Mouse (Mus musculus): ENCODE measurements around the gene Svs1.

Svs1 gene

DNA sequence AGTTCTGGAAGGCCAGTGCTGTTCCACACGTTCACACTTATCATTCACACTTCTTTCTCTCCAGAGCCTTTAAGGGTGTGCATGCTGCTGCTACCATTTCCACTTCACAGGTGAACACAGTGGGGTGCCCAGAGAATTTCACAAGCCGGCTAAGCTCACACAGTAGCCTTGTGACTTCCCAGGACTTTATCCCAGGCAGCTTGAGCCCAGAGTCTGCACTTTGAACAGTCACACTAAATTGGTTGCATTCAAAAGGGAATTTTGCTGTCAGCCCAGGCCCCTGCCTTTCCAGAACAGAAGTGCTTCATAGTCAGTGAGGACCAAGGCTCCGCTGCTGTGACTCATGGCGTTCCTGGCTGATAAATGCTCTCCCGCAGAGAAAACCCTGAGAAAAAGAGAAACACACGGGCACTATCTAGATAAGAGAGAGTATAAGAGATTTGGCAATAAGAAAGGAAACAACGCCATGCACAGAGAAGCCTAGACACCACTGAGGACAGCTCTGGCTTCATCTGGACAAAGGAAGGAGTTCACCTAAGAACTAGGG, at the start of gene Svs1:
Gene Svs1 (plus strand): TSS at position 418 of the 547 bp plus-strand sequence.
- DNase-seq, result peak; percentile 71

DNA sequence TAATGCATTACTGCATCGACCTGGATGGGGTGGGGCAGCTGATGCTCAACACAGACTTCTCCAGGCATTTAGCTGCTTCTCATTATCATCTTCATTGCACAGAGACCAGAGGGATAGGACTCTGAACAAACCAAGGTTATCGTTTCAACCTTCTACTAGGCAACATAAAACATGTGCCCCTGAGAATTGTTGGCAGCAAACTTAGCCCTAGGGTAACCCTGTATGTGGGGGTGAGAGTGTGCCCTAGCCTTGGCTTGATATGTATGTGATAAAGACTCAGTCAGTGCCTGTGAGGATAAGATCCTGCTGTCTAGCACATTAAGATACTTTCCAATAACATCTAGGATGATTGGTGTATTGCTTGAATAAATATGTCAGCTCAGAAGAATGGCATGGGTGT, 37.1 kb upstream of the Svs1 start:
- DNase-seq, result peak; percentile 52

DNA sequence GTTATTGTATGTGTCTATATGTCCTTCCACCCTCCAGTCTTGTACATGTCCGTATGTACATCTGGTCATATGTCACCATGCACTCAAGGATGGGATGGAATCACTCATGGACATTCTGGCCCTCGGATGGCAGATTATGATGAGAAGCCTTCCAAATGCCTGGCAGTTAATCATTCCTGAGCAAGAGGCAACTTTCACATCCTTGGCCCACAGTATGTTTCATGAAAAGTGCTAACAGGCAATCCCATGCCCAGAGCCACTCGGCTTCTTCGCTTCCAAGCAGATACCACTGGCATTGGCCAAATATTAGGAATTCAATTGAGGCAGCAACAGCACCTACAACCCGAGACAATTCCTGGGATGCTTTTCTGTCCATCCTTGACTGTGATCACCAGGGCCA, 36.0 kb upstream of the Svs1 start:
- peak; percentile 55 for DNase-seq

DNA sequence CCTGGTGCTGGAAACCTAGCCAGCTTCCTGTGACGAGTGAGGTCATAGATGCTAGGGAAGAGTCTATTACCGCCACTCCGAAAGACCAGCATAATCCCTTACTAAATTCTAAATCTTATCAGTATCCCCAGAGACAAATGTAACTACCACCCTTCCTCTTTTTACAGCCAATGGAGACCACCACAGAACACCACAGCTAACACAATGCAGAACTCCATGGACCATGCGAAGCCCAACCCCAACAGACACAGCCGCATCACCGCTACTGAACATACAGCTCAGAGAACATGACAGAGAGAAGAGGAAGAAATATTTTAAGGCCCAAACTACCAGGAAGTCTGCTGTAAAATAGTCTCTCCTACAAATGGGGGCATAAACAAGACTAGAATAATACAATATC, 35.0 kb upstream of the Svs1 start:
- peak; percentile 61 for DNase-seq

DNA sequence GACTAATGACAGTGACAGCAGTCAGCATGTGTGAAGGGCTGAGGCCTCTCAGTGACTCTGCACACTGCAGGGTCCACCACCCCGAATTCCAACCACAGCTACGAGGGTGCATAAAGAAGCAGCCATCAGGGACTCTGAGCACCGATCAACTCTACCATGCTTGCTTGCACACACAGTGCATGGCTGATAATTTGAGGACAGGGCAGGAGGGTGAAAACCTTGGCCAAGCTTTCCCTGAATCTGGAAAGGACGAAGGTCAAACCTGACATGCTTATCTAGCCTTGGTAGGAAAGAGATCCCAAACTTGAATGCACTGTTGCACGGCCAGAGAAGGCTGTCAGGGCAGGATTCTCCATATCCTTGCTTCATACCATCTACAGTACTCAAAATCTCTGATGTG, 33.4 kb upstream of the Svs1 start:
- peak; percentile 74 for DNase-seq

DNA sequence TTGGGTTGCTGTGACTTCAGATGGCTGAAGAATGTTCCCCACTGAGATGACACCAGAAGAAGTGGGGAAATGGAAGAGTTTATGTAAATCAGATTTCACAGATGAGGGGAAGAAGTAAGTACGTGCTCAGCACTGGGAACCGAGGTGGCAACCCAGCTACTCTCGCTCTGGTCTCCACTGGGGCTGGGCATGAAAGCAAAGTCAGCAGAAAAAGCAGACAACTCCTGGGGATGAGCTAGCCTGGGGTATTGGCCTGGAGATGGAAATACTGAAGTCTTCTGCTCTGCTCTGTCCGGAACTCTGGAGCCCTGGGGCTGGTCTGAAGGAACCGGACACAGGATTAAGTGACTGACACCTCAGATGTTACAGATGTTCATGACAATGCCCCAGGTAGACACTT, 32.5 kb upstream of the Svs1 start:
- peak; percentile 66 for DNase-seq

DNA sequence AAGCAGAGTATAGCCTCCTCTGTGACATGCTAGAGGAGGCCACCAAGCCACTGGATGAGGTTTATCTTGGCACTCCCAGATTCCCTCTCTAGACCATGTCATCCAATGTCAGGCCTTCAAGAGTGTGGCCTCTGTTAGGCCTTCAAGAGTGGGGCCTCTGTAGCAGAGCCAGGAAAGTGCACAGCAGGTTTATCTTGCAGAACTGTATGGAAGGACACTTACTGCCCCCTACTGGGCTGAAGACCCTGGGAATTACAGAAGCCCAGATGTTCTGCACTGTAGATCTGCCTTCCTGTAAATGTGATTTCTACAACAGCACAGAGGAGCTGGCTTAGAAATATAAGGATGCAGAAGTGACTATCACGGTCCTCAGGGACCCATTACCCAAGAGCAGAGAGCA, 31.7 kb upstream of the Svs1 start:
- DNase-seq, result peak; percentile 85

DNA sequence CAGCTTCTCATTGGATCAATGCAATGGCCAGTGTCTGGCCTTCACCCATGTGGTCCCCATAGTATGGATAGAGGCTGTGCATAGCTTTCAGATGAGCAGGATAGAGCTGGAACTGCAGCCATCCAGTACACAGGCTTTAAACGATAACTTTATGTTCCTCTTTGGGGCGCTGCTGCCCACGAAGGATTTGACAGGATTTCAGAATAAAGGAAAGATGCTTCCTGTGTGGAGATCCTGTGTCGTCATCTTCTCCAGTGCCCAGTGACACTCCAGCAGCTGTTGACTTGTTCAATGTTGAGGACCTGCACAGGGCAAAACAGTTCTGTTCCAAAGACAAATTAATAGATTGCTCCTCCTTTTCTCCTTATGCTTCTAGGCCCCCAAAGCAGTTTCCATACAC, 29.9 kb upstream of the Svs1 start:
- no peak for DNase-seq

DNA sequence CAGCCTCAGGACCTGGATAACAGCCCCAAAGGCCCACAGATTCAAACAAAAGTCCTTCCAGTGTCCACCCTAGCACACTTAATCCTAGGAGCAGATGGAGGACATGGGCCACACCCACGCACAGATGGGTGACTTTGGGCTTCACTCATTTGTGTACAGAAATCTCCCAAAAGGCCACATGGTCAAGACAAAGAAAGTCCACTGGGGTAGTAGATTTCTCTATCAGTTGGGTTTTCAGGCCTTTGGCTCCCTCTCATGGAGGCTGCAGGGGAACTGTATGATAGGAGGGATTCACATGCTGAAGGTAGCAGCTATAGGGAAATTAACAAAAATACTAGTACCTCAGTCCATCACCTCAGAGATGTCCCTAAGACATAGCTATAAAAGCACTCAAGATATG, 28.6 kb upstream of the Svs1 start:
- DNase-seq, result peak; percentile 46

DNA sequence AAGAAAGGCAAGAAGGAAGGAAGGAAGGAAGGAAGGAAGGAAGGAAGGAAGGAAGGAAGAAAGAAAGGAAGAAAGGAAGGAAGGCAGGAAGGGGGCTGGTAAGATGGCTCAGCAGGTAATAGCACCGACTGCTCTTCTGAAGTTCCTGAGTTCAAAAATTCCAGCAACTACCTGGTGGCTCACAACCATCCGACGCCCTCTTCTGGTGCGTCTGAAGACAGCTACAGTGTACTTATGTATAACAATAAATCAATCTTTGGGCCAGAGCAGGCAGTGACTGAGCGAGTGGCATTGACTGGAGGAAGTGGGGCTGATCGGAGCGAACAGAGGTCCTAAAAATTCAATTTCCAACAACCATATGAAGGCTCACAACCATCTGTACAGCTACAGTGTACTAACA, 27.5 kb upstream of the Svs1 start:
- peak; percentile 79 for DNase-seq

DNA sequence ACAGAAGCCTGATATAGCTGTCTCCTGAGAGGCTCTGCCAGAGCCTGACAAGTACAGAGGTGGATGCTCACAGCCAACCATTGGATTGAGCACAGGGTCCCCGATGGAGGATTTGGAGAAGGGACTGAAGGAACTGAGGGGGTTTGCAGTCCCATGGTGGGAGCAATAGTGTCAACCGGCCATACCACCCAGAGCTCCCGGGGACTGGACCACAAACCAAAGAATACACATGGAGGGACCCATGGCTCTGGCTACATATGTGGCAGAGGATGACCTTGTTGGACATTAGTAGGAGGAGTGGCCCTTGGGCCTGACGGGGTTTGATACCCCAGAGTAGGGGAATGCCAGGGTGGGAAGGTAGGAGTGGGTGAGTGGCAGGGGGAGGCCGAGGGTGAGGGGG, 20.0 kb upstream of the Svs1 start:
- peak; percentile 70 for DNase-seq

DNA sequence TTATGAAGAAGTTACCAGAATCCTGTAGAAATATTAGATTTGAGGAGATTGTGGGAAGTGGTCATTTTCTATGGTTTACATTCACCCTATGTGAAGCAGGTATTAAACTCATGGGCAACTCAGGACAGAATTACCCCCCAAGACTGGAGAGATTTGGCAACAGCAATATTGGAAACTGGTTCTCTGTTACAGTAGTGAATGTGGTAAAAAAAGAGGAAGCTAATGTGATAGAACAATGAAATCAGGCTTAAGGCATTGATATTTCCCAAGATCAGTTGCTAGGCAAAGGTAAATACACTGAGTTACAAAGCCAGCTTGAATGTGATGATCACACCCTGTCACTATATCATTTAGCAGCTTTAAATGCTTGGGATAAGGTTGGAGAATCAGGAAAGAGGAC, 18.8 kb upstream of the Svs1 start:
- no peak for DNase-seq

DNA sequence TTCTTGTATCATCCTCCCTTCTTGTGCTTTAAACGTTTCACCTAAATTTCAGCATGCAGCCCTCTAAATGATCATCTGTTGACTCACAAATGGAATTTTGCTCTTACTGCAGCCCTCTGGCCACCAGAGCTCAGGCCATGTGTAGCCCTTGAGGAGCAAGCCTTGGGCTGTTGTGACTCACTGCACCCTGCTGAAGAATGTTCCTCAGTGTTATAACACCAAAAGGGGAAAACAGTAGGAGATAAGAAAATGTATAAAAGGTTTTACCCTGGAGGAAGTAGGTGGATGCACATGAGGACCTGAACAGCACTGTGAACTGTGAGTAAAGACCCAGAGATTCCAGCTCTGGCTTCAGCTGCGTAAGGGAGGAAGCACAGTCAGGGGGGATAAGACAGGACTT, 12.0 kb upstream of the Svs1 start, which contains the start of gene Doxl2:
Gene Doxl2 (plus strand): TSS at position 301 of the 400 bp plus-strand sequence.
- peak; percentile 43 for DNase-seq

DNA sequence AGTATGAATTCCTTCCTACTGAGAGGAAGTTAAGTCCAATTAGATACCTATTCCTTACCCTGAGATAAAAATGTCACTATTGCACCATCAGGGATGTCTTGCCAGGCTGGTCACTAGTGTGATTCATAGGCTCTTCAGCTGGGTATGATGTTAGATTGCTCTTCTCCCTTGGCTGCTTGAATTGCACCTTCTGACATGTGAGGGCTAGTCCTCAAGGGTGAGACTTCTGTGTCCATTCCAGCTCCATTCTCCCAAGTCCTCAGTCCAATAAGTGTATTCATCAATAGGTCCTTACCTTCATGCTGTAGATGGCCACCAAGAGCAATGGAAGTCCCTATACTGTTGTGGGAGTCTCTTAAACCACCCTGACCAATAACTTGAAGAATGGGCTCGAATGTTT, 7.0 kb upstream of the Svs1 start:
- DNase-seq, result peak; percentile 72

DNA sequence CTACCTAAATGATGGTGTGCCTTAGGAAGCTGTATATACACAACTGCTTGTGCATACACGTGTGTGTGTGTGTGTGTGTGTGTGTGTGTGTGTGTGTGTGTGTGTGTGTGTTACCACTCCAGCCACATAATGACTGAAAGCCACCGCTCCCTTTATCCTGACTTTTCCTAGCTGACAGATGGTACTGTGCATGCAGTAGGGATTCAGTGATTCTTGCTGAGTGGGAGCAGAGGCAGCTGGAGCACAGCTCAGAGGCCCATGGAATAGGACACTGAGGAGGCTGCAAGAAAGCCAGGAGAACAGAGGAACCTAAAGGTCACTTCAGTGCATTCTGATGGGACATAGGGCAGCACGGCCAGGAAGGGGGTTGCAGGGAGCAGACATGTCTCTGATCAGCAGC, 4.4 kb upstream of the Svs1 start:
- DNase-seq, result peak; percentile 81

DNA sequence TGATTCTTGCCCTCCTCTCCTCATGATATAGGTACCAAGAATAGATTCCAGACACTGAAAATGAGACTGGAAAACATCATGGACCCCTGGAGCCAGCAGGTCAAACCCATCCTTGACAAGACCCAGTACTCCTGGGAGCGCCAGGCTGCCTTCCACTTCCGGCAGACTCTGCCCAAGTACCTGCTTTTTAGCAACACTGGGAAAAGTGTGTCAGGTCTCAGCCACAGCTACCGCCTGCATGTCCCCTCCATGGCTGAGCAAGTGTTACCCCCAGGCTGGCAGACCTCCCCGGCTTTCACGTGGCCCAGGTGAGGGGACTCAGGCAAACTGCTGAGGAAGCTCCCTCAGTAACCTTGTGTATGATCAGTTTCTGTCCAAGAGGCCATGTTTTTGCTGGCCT, 3.3 kb downstream of the Svs1 start:
- peak; percentile 55 for DNase-seq

DNA sequence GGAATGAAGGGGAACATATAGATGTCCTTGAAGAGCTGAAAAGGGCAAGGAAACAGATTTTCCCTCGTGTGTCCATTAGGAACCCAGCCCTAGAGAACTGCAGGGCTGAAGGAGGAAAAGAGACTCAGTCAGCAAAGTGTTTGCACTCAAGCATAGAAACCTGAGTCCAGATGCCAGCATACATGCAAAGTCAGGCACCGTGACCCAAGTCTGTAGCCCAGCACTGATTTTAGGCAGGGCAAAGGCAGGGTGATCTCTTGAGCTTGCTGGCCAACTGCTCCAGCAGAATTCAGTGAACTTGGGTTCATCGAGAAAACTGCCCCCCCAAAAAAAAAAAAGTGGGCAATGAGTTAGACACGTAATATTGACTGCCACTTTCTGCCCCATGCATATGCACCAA, 5.3 kb downstream of the Svs1 start:
- DNase-seq, result peak; percentile 70

DNA sequence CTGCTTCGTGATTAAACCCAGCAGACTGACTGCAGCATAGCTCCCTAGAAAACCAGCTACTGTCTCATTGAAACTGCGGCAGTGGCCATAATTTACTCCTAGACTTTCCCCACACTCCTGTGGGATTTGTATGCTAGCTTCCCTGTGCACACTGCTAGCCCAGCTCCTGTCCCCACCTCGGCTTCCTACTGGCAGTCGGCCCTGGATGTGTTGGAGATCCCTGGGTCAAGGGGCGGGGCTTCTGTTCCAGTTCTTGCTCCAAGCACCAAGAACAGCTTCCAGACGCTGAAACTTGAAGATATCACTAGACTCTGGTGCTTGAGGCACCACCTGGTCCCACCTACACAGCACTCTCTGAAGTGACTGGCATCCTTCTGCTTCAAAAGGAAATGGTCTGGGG, 11.5 kb downstream of the Svs1 start:
- DNase-seq, result peak; percentile 79

DNA sequence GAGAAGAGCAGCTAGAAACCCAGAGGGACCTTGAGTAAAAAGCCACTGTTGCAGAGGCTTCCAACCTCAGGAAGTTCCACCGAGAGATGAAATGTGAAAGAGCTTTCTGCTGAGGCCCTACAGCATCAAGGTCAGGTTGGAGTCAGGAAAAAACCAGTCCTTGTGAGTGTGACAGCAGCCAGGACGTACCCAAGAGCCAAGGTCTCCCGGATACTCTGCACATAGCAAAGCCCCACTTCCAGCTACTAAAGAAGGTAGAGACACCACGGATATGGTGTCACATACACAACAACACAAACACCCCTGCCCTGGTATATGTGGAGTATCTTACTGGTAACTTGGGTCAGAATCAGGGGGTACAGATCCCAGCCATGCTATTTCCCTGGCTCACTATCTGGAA, 12.1 kb downstream of the Svs1 start:
- peak; percentile 64 for DNase-seq

DNA sequence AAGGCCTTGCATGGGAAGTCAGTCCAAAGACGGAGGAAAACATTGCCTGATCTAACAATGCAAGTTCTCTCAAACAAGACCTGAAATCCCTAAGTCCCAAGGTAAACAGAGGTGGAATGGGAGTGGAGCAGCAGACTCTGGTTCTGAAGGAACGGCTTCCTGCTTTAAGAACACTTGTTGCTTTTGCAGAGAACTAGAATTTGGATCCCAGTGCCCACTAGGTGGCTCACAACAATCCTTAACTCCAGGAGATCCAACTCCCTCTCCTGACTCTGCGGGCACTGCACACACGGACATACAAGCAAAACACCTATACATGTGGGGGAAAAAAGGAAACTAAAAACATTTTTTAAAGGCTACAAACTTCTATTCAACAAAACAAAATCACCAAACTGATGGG, 16.7 kb downstream of the Svs1 start:
- DNase-seq, result peak; percentile 55

DNA sequence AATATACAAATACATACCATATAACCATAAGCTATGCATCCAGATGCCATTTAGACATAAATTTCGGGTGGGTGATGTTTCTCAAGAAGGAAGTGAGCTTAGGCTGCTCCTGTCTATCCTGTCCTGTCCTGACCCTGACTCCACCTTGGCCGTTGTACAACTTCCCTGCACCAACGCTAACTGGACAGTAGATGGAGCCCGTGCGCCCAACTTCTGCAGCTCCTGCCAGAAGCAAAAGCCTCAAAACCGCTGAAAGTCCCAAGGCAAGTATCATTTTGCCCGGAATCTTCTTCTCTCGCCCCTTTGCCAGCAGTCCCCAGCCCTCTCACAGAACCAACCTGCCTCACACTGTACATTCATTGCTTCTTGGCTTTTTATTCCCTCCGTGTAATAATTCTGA, 21.3 kb downstream of the Svs1 start:
- peak; percentile 74 for DNase-seq

DNA sequence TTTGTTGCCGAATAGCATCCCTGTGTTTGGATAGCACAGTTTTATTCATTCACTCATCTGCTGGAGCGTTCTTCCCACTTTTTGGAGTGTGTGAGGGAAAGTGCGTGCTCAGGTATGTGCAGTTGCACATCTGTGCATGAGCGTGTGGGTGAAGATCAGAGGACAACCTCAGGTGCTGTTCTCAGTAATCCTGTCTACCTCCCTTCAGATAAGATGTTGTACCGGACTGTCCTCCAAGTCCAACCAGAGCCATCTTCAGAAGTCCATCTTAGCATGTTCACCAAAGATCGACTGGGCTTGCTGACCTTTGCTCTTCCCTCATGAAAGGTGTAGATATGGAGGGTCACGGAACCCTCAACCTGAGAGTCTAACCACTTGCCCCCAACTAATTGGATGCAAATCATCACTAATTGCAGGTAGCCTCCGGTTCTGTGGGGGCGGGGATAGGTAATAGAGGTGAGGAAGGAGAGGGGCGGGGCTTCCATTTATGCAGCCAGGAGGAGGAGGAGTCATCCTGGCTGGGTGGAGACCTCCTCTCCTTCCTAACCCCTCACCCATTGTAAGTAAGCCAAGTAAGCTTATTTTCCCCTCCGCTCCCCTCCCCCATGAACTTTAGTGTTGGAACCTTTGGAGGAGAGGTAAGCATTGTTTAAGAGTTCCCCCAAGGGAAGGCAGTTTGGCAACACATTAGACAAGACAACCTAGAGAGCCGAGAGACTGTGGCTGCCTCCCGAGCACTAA, 21.9 kb downstream of the Svs1 start:
- DNase-seq, result peak; percentile 64

DNA sequence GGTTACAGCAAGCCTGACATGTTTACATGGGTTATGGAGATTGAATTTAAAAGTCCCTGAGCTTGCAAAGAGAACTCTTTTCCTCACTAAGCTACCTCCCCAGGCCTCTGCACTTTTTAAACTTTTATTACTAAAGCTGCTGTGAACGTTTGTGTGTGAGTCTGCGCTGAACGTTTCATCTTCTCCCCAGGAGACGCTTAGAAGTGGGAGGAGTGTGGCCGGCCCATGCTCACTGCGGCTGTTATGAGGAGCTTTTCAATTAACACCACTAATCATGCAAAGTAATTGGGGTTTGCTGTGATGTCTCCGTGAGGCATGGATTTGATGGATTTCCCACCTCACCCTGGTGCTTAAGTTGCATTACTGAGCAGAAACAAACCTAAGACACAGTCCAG, 22.5 kb downstream of the Svs1 start:
- peak; percentile 79 for DNase-seq

DNA sequence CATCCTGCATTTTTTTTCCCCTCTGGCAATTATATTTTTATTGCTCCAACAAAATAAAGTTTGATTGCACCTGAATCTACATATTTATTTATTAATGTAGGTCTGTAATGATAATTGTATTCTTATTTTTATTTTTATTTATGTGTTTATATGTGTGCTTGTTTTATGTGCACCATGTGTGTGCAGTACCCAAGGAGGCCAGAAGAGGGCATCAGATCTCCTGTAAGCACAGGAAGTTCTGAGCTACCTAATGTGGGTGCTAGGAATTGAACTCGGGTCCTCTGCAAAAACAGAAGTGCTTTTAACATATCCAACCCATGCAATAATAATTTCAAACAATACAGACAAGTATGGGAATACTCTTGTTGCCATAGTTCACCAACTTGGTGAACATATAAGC, 23.0 kb downstream of the Svs1 start:
- DNase-seq, result peak; percentile 49

DNA sequence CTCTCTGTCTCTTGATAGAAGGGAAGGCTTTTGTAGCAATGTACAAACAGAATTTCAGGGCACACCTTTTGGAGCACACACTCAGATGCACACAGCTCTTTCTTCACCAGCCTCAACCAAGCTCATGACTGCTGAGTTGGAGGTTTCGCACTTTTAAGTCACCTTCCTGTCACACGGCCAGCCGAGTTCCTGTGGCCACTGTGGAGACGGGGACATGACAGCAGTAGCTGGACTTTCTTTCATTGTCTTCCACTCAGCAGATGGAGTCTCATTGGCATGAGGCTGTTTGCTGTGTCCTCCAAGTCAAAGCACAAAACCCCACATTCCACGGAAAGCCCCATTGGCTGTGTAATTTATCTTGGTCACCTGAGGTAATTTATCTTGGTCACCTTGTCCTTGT, 24.5 kb downstream of the Svs1 start:
- peak; percentile 53 for DNase-seq

Measured in heart, adult 11 months (tissue).